Mouse (Mus musculus): Measurements from ENCODE around the gene Dnase1l2.
"Not testable (repeated sequence)": the region's sequence is repeated elsewhere in the genome, so short reads cannot be mapped to it uniquely, and the experiment has no call there.

GRCm38 (mm10) chr17:24455523-24456206, 12.8 kb upstream of the Dnase1l2 start:
- not testable (repeated sequence) for TF ChIP-seq CTCF, POLR2A (IDR thresholded peaks at IDR 0.05; ENCODE audit: insufficient read depth, low read depth, low read length)
